Mouse (Mus musculus) limb, embryonic 15.5 days (tissue): ENCODE data around the gene Pbx1. TPM values are rescaled to one million over a fixed set of nuclear protein-coding genes. Genes with fewer than 3 reads are reported as not detected.

Experiments used
- ATAC-seq: fragments of 200-750 bp; cut with Nextera tagmentation; 2 replicates; pipeline ENCODE4 v1.8.0; 2017; ENCODE audit warnings: low read depth, moderate TSS enrichment; ENCODE audit not compliant: insufficient number of reproducible peaks, low FRiP score, low TSS enrichment
- H3K27ac ChIP-seq: fragments of 300-500 bp; sonication (generic); 2 replicates; pipeline ENCODE4 v1.5.1; 2015; ENCODE audit warnings: moderate library complexity, mild to moderate bottlenecking, inconsistent platforms
- H3K27me3 ChIP-seq: fragments of 300-500 bp; sonication (generic); 2 replicates; pipeline ENCODE4 v1.6.1; 2015; ENCODE audit warnings: inconsistent platforms
- H3K36me3 ChIP-seq: fragments of 300-500 bp; sonication (generic); 2 replicates; pipeline ENCODE4 v1.6.1; 2015; ENCODE audit warnings: inconsistent platforms
- H3K4me1 ChIP-seq: fragments of 300-500 bp; sonication (generic); 2 replicates; pipeline ENCODE4 v1.6.1; 2015; ENCODE audit warnings: inconsistent platforms
- H3K4me2 ChIP-seq: fragments of 300-500 bp; sonication (generic); 2 replicates; pipeline ENCODE4 v1.6.1; 2015; ENCODE audit warnings: mild to moderate bottlenecking, inconsistent platforms
- H3K4me3 ChIP-seq: fragments of 300-500 bp; sonication (generic); 2 replicates; pipeline ENCODE4 v1.5.1; 2015; ENCODE audit warnings: mild to moderate bottlenecking, inconsistent platforms
- H3K9ac ChIP-seq: fragments of 300-500 bp; sonication (generic); 2 replicates; pipeline ENCODE4 v1.6.1; 2015; ENCODE audit warnings: inconsistent platforms
- H3K9me3 ChIP-seq: fragments of 300-500 bp; sonication (generic); 2 replicates; pipeline ENCODE4 v1.6.1; 2016; ENCODE audit warnings: inconsistent platforms
- WGBS: fragments of 180-500 bp; shearing (Covaris S2); methylation state at CpG from one replicate; pipeline ENCODE4 v1.1.7; 2015; 5-methylcytosine and 5-hydroxymethylcytosine counted together
- polyA plus RNA-seq: library from polyadenylated mRNA; unstranded; fragments of >200 nt; fragmentation: Nextera tagmentation; extraction: Ambion mirVana; gene quantifications from 2 replicates; pipeline ENCODE4 v1.2.1, GENCODE M21; 2015

Pbx1 gene
- polyA plus RNA-seq, 1 experiment from 2014 or later = 25.5 TPM

- Histone ChIP-seq H3K27ac (no peak overlapping the region), H3K4me1 (peaks cover 15% of the 10 kb centered on the region), H3K4me2 (no peak overlapping the region), H3K36me3 (no peaks in the 10 kb centered on the region), H3K9ac (no peak overlapping the region), H3K9me3 (no peaks in the 10 kb centered on the region), H3K27me3 (no peaks in the 10 kb centered on the region), H3K4me3 (no peak overlapping the region)
- WGBS = 79% methylated on average over 9 of the region's 9 CpGs
- no peak for ATAC-seq
Observed at GRCm38 (mm10) chr1:168332056-168332455, 100.0 kb downstream of the Pbx1 start.

GRCm38 (mm10) chr1:168328236-168328605 lies 103.8 kb downstream of the Pbx1 start:
- Histone ChIP-seq H3K4me2 (no peak overlapping the region), H3K9ac (no peak overlapping the region), H3K4me1 (peaks cover 31% of the 10 kb centered on the region), H3K27ac (no peak overlapping the region), H3K4me3 (no peak overlapping the region), H3K9me3 (no peaks in the 10 kb centered on the region), H3K36me3 (no peaks in the 10 kb centered on the region), H3K27me3 (no peaks in the 10 kb centered on the region)
- ATAC-seq = no peak
- 49% methylated on average over 3 of the region's 3 CpGs for WGBS

- H3K4me1 ChIP-seq = peaks cover 31% of the 10 kb centered on the region
- no peaks in the 10 kb centered on the region for H3K27me3 ChIP-seq
- 79% methylated on average over 18 of the region's 18 CpGs for WGBS
- no peak overlapping the region for H3K27ac ChIP-seq
- no peaks in the 10 kb centered on the region for H3K9me3 ChIP-seq
- H3K4me2 ChIP-seq = no peak overlapping the region
- no peaks in the 10 kb centered on the region for H3K36me3 ChIP-seq
- ATAC-seq = no peak
- H3K4me3 ChIP-seq = no peak overlapping the region
- no peak overlapping the region for H3K9ac ChIP-seq
Observed at GRCm38 (mm10) chr1:168327405-168328235, 104.5 kb downstream of the Pbx1 start.

- Histone ChIP-seq H3K4me2 (no peak overlapping the region), H3K36me3 (no peaks in the 10 kb centered on the region; the same call in 1 of the 2 replicates), H3K9ac (no peak overlapping the region), H3K9me3 (no peaks in the 10 kb centered on the region), H3K27me3 (no peaks in the 10 kb centered on the region), H3K27ac (peak overlapping the region; percentile 9), H3K4me3 (no peak overlapping the region), H3K4me1 (peaks cover 31% of the 10 kb centered on the region)
- 66% methylated on average over 4 of the region's 4 CpGs for WGBS
- ATAC-seq = no peak
Observed at GRCm38 (mm10) chr1:168325786-168326185, 106.3 kb downstream of the Pbx1 start.

GRCm38 (mm10) chr1:168324306-168325085 lies 107.6 kb downstream of the Pbx1 start:
- Histone ChIP-seq H3K9me3 (no peaks in the 10 kb centered on the region), H3K36me3 (no peaks in the 10 kb centered on the region; the same call in 1 of the 2 replicates), H3K27me3 (no peaks in the 10 kb centered on the region), H3K4me1 (peaks cover 31% of the 10 kb centered on the region), H3K4me2 (no peak overlapping the region), H3K27ac (no peak overlapping the region), H3K4me3 (no peak overlapping the region), H3K9ac (no peak overlapping the region)
- WGBS = 54% methylated on average over 7 of the region's 7 CpGs
- ATAC-seq = no peak

GRCm38 (mm10) chr1:168323436-168324108 lies 108.5 kb downstream of the Pbx1 start:
- no peaks in the 10 kb centered on the region for H3K27me3 ChIP-seq
- H3K27ac ChIP-seq = no peak overlapping the region

GRCm38 (mm10) chr1:168322892-168323291 lies 109.2 kb downstream of the Pbx1 start:
- ATAC-seq = no peak
- Histone ChIP-seq H3K4me2 (no peak overlapping the region), H3K27ac (no peak overlapping the region), H3K9me3 (no peaks in the 10 kb centered on the region), H3K36me3 (no peaks in the 10 kb centered on the region; the same call in 1 of the 2 replicates), H3K4me1 (peaks cover 21% of the 10 kb centered on the region), H3K27me3 (no peaks in the 10 kb centered on the region), H3K9ac (no peak overlapping the region), H3K4me3 (no peak overlapping the region)
- whole genome bisulfite sequencing = 88% methylated on average over 1 of the region's 1 CpGs

More at GRCm38 (mm10) chr1:168323436-168324108, 108.5 kb downstream of the Pbx1 start:
- Histone ChIP-seq H3K4me1 (peaks cover 28% of the 10 kb centered on the region), H3K4me3 (no peak overlapping the region), H3K9ac (no peak overlapping the region), H3K36me3 (no peaks in the 10 kb centered on the region; the same call in 1 of the 2 replicates), H3K4me2 (no peak overlapping the region), H3K9me3 (no peaks in the 10 kb centered on the region)
- no peak for ATAC-seq
- 78% methylated on average over 12 of the region's 12 CpGs for WGBS

GRCm38 (mm10) chr1:168319695-168320094 lies 112.4 kb downstream of the Pbx1 start:
- Histone ChIP-seq H3K4me2 (no peak overlapping the region), H3K27ac (no peak overlapping the region), H3K9ac (no peak overlapping the region), H3K4me1 (peaks cover 3% of the 10 kb centered on the region; the same call in 1 of the 2 replicates), H3K9me3 (no peaks in the 10 kb centered on the region), H3K36me3 (peaks cover 4% of the 10 kb centered on the region; the same call in 1 of the 2 replicates), H3K4me3 (no peak overlapping the region), H3K27me3 (no peaks in the 10 kb centered on the region)
- WGBS = 90% methylated on average over 5 of the region's 5 CpGs
- ATAC-seq = no peak

GRCm38 (mm10) chr1:168318899-168319469 lies 113.1 kb downstream of the Pbx1 start:
- peaks cover 4% of the 10 kb centered on the region; the same call in 1 of the 2 replicates for H3K36me3 ChIP-seq
- H3K9me3 ChIP-seq = no peaks in the 10 kb centered on the region
- WGBS = 44% methylated on average over 13 of the region's 13 CpGs

GRCm38 (mm10) chr1:168313772-168314171 lies 118.3 kb downstream of the Pbx1 start:
- Histone ChIP-seq H3K9me3 (no peaks in the 10 kb centered on the region), H3K9ac (no peak overlapping the region), H3K27ac (no peak overlapping the region), H3K27me3 (no peaks in the 10 kb centered on the region), H3K4me2 (no peak overlapping the region), H3K4me3 (no peak overlapping the region), H3K4me1 (0 out of 2 replicates have a peak, but pooled peaks cover 2% of the 10 kb centered on the region), H3K36me3 (0 out of 2 replicates have a peak, but pooled peaks cover 4% of the 10 kb centered on the region)
- no peak for ATAC-seq

More at GRCm38 (mm10) chr1:168318899-168319469, 113.1 kb downstream of the Pbx1 start:
- no peak overlapping the region for H3K4me3 ChIP-seq
- H3K4me2 ChIP-seq = no peak overlapping the region
- no peak for ATAC-seq
- no peak overlapping the region for H3K27ac ChIP-seq
- H3K9ac ChIP-seq = no peak overlapping the region
- H3K27me3 ChIP-seq = no peaks in the 10 kb centered on the region
- no peaks in the 10 kb centered on the region; the same call in 1 of the 2 replicates for H3K4me1 ChIP-seq

GRCm38 (mm10) chr1:168312710-168313447 lies 119.2 kb downstream of the Pbx1 start:
- Histone ChIP-seq H3K27me3 (no peaks in the 10 kb centered on the region), H3K4me2 (no peak overlapping the region), H3K9me3 (no peaks in the 10 kb centered on the region), H3K36me3 (0 out of 2 replicates have a peak, but pooled peaks cover 4% of the 10 kb centered on the region), H3K4me1 (0 out of 2 replicates have a peak, but pooled peaks cover 2% of the 10 kb centered on the region), H3K27ac (no peak overlapping the region), H3K9ac (no peak overlapping the region), H3K4me3 (no peak overlapping the region)
- no peak for ATAC-seq
- WGBS = 84% methylated on average over 7 of the region's 7 CpGs
